Mouse (Mus musculus) ovary, adult 18-20 months (tissue): ENCODE data around the gene Map3k5.

Experiments used
- DNase-seq: peaks from one replicate; pipeline ENCODE4 v3.0.0; 2022; ENCODE audit warnings: low spot score, mixed read lengths

Gene Map3k5

GRCm38 (mm10) chr10:19935821-19936367 lies 1.6 kb downstream of the Map3k5 start:
- no peak for DNase-seq

DNA sequence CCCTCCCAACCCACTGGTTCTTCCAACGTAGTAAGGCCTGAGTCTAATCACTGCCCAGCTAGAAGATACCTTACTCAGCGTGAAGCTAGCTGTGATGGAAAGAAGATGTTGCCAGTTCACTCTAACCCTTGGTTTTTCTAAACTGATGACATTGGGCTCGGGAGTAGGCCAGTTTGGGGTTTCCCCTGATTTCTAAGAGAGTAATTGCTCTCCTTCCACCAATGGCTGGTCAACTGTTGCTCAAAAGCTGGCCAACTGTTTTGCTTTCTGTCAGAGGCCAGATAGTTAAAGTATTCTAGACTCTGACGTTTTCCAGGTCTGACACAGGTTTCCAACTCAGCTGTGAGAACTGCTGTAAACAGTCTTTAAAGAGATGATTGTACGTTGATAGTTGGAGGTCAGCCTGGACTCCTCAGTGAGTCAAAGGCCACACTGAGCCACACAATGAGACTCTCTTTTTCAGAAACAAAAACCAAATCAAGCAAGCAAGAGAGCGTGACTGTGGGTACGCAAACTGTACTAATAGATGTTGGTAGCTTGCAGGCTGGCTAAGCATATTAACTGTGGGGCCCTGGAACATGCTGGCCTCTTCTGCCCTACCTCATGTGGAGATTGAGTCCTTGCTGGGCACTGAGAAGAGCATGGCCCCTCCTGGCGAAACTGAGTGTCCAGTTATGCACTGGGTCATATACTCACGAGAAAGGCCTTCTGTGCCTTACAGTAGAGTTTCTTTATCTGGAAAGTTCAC lies 2.9 kb downstream of the Map3k5 start:
- DNase-seq = no peak

DNA sequence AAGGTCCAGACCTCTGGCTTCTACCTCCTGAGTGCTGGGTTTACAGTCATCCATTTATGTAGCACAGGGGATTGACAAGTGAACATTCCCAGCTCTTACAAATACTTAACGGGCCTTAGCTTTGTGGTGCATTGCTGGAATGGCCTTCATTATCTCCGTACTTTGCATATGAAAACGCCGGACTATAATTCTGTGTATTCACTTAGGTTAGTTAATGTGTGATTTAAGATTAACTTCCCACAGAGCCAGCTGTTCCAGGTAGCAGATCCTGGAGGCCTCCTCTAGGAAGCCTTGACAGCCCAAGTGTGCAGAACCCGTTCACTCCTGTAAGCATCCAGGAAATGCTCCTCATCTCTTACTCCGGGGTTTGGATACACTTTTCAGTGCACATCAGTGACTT lies 4.5 kb downstream of the Map3k5 start:
- no peak for DNase-seq

- DNase-seq = no peak
Measured at GRCm38 (mm10) chr10:19939282-19939705, 5.0 kb downstream of the Map3k5 start.

GRCm38 (mm10) chr10:19940127-19940526 lies 5.9 kb downstream of the Map3k5 start:
- no peak for DNase-seq

GRCm38 (mm10) chr10:19940626-19941025 lies 6.4 kb downstream of the Map3k5 start:
- DNase-seq = no peak

GRCm38 (mm10) chr10:19941063-19941462 lies 6.8 kb downstream of the Map3k5 start:
- no peak for DNase-seq

- DNase-seq = no peak
Measured at GRCm38 (mm10) chr10:19941914-19942313, 7.6 kb downstream of the Map3k5 start.

DNA sequence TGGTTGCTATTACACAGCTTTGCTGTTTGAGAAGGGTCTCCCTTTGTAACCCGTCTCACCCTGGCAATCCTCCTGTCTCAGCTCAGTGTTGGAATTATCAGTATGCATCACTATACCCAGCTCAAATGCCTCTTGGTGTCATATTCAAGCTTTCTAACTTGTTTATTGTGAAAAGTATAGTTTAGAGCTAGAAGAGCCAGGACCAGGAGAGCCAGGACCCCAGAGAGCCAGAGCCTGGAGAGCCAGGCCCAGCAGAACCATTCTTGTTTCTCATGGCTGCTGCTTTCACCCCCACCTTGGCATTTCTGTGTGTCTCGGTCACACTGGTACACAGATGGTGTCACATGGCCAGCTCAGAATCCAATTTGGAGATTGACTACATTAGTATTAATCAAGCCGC lies 8.3 kb downstream of the Map3k5 start:
- no peak for DNase-seq

DNA sequence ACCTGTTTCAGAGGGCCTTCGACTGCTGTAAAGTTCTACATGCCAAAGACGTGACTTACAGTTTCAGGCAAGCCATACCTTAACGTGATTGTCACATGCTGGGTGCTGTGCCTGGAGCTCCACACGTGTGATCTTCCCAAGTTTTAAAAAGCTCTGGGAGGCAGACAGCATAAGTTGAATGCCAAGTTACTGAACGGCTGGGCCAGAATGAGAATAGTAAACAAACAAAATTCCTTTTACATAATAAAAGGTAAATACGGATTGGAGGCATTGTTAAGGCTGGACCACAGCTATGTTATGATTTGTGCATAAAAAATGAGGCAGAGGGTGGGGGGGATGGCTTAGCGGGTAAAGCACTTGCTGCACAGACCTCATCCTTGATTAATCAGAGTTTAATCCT lies 11.4 kb downstream of the Map3k5 start:
- DNase-seq = no peak

DNA sequence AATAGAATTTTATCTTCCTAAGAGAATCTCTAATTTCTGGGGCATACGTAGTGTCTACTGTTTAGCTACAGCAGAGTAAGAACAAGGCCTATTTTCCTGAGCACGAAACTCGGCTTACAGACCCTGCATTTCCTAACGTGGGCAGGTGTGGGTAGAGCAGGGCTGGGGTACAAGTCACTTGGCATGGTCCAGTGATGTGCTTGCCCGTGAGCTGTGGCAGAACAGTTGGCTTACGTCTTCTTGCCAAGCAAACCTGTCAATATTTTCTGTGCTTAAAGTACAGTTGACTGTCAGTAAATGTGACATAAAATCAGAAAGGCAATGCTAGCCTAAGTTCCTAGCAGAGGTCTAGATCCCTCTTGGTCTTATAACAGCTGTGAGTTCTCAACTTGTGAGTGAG lies 12.4 kb downstream of the Map3k5 start:
- DNase-seq = no peak

GRCm38 (mm10) chr10:19947441-19947840 lies 13.2 kb downstream of the Map3k5 start:
- no peak for DNase-seq

DNA sequence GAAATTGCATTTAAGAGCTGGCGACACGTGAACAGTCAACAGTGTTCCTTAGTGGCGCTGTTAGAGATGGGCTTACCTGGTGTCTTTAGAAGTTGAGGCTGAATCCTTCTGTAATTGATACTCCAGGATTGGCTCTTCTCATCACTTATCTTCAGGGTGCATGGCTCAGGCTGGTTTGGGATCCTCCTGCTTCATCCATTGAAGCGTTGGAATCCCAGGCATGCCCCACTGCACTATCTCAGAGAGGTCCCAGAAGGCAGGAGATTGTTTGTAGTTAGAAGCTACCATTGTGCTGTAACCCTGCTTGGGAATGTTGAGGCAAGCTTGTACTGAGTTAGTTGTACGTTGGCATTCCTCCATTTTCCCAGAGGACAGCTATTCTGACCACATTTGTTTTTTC lies 13.6 kb downstream of the Map3k5 start:
- no peak for DNase-seq

DNA sequence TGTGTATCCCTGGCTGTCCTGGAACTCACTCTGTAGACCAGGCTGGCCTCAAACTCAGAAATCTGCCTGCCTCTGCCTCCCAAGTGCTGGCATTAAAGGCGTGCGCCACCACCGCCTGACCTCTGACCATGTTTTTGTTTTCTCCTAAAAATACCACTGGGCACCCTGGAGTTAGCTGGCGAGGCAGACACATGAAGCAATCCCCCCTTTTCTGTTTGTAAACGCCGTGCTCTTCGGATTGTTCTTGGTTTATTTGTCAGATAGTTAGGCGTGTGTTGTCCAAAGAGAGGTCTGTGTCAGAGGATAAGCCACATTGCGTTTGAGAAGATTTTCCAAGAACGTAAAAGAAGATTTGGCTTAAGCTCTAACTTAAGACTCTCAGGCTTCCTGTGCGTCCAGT lies 14.1 kb downstream of the Map3k5 start:
- no peak for DNase-seq

- DNase-seq = no peak
Measured at GRCm38 (mm10) chr10:19949106-19949505, 14.8 kb downstream of the Map3k5 start.

DNA sequence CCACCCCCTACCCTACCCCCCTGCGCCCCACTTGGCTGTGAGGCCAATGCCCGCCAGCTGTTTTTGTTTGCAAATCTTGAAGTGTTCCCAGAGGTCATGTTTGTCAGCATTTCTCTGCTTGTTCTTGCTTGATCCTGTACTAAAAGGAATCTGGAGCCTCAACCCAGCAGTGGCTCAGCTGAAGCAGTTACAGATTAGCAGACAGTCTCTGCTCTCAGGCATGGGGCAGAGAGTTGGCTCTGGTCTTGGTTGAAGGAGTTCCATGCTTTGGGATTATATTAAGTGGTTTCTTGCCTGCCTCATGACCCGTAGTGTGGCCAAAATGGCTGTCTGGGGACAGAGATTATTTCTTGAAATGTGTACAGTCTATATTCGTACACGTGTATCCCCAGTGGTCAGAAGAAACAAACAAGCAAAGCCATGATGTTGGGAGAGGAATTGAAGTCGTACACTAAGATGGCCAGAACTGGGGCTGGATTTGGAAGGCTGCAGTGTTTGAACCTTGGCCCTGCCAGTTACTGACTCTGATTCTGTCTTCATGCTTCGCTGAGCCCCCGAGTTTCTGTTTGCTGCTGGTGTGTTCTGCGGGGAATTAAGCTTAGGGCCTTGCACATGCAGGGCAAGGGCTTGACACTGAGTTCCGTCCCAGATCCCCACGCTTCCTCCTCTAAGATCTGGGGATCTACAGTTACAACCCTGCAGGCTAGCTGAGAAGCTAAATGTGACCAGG lies 18.9 kb downstream of the Map3k5 start:
- no peak for DNase-seq

GRCm38 (mm10) chr10:19954572-19954971 lies 20.3 kb downstream of the Map3k5 start:
- no peak for DNase-seq

GRCm38 (mm10) chr10:19955817-19956216 lies 21.5 kb downstream of the Map3k5 start:
- no peak for DNase-seq

- no peak for DNase-seq
Measured at GRCm38 (mm10) chr10:19956745-19957144, 22.5 kb downstream of the Map3k5 start.

- no peak for DNase-seq
Measured at GRCm38 (mm10) chr10:19960831-19961380, 26.6 kb downstream of the Map3k5 start.

DNA sequence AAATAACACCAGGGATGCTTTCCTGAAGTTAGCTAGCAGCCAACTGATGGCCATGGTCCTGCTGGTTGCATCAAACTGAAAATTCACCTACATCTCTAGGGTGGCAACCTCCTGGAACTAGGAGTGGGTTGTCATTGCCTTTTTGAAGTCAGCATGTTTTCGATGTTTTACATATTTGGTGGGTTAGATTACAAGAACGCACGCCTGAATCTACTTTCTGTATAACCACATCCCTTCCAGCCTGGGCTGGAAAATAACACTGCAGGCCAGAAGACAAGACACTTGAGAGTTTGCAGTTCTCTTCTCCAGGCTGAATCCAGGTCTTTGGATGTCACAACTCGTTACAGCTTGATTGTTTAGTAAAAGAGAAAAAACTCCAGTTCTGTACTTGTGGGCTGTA lies 28.5 kb downstream of the Map3k5 start:
- DNase-seq = no peak

DNA sequence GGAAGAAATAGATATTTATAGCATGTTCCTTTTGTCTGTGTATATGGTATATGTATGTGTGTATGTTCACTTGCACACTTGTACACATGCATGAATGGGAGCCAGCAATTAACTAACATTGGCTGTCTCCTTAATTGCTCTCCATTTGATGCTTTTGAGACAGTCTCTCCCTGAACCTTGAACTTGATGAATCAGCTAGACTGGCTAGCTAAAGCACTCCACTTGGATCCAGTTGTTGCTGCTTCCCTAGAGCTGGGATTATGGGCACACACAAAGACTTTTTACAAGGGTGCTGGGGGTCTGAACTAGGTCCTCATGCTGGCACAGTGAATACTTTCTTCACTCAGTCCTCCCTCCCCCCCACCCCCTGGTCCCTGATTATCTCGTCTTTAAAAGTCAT lies 28.9 kb downstream of the Map3k5 start:
- DNase-seq = no peak

DNA sequence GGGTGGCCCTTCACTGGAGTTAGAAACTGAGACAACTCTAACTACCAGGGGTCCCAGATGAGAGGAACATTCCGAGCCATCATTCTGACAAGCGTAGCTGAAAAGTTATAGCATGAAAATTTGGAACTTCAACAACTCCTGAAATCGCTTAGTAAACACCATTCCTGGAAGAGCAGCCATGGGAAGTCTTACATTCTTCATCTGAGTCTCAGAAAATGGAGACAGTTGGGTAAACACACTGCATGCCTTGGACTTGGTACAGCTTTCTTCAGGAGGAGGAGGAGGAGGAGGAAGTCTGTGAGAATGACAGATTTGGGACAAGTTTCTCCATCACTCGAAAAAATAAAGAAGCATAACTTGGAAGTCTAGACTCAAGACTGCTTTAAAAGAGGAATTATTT lies 29.8 kb downstream of the Map3k5 start:
- no peak for DNase-seq
